In genomic region chr4:155487746-155488145, GRCm38 (mm10) we compare ENCODE assay signal across 12 mouse cellular contexts. TPM values are rescaled to one million over a fixed set of nuclear protein-coding genes. Genes with fewer than 3 reads are reported as not detected.
A peak's percentile ranks its signal among the peaks of the same experiment; 100 is the strongest.
DNase-seq lines count a peak whose midpoint lies in the region; ATAC-seq and TF ChIP-seq lines count a peak whose summit lies in the region.
"Had no signal": no experiment of that assay in that cellular context is flagged by ENCODE, and none has a peak within 500 bp of the region (broad histone marks: within the 10 kb centered on the region; RNA-seq: fewer than 3 reads in every experiment).

No protein-coding gene starts in this region.

- 26% methylated on average over 3 of the region's 3 CpGs for WGBS in heart, adult 2 months
- WGBS in midbrain, embryonic 13.5 days: 51% methylated on average over 3 of the region's 3 CpGs
- 49% methylated on average over 3 of the region's 3 CpGs for WGBS in midbrain, embryonic 11.5 days
- WGBS in limb, embryonic 15.5 days: 31% methylated on average over 3 of the region's 3 CpGs
- WGBS in stomach, postnatal 0 days: 41% methylated on average over 3 of the region's 3 CpGs

- peak in 1 of 2 experiments; percentile 25 for DNase-seq in heart, adult 2 months
- no peak for DNase-seq in heart, postnatal 36 days
- no peak for DNase-seq in midbrain, embryonic 11.5 days (ENCODE audit: low spot score, missing footprints)
- no peak for DNase-seq in stomach, postnatal 0 days (ENCODE audit: low spot score)
- DNase-seq in left cerebral cortex, postnatal 14 days (ENCODE audit: low spot score in 2 of 2): no peak
- DNase-seq in left cerebral cortex, adult 8-10 months (ENCODE audit: low spot score in 2 of 2): no peak
- DNase-seq: gastrocnemius, postnatal 10 days; thymus, postnatal 14 days had no signal

- peaks cover 7% of the 10 kb centered on the region for H3K79me2 ChIP-seq in heart, adult 2 months (replicated peaks; ENCODE audit: control insufficient read depth, insufficient read depth, low read length)

- TF ChIP-seq CTCF in heart, adult 2 months (IDR thresholded peaks at IDR 0.05): no peak
- TF ChIP-seq CTCF in stomach, postnatal 0 days (IDR thresholded peaks at IDR 0.05; ENCODE audit: low read depth): no peak

- no peaks in the 10 kb centered on the region for H3K36me3 ChIP-seq in heart, adult 2 months (ENCODE audit: control insufficient read depth, insufficient read depth, low read length)
- no peaks in the 10 kb centered on the region for H3K36me3 ChIP-seq in midbrain, embryonic 13.5 days
- no peaks in the 10 kb centered on the region for H3K36me3 ChIP-seq in midbrain, embryonic 11.5 days (ENCODE audit: control insufficient read depth, insufficient read depth, low read length)
- no peaks in the 10 kb centered on the region for H3K36me3 ChIP-seq in limb, embryonic 15.5 days
- H3K36me3 ChIP-seq in stomach, postnatal 0 days (ENCODE audit: control insufficient read depth, insufficient read depth, low read length): no peaks in the 10 kb centered on the region

- H3K4me1 ChIP-seq in heart, adult 2 months (ENCODE audit: control insufficient read depth, insufficient read depth, low read length): peaks cover 27% of the 10 kb centered on the region
- H3K4me1 ChIP-seq in midbrain, embryonic 13.5 days (replicated peaks): peaks cover 25% of the 10 kb centered on the region
- H3K4me1 ChIP-seq in midbrain, embryonic 11.5 days (ENCODE audit: control insufficient read depth, insufficient read depth, low read length): peaks cover 7% of the 10 kb centered on the region
- peaks cover 26% of the 10 kb centered on the region for H3K4me1 ChIP-seq in limb, embryonic 15.5 days
- H3K4me1 ChIP-seq in stomach, postnatal 0 days (replicated peaks; ENCODE audit: control insufficient read depth, insufficient read depth): peaks cover 22% of the 10 kb centered on the region

- no peak for TF ChIP-seq EP300 in heart, adult 2 months (IDR thresholded peaks at IDR 0.05; ENCODE audit: insufficient read depth, low read depth, low read length)
- TF ChIP-seq EP300 in stomach, postnatal 0 days (optimal IDR thresholded peaks at IDR 0.05): no peak

- H3K4me3 ChIP-seq in heart, adult 2 months: no peak overlapping the region
- H3K4me3 ChIP-seq in midbrain, embryonic 13.5 days (replicated peaks): no peak overlapping the region
- no peak overlapping the region for H3K4me3 ChIP-seq in midbrain, embryonic 11.5 days (ENCODE audit: low read depth, low read length)
- no peak overlapping the region for H3K4me3 ChIP-seq in limb, embryonic 15.5 days
- H3K4me3 ChIP-seq in stomach, postnatal 0 days (ENCODE audit: low read depth, low read length): no peak overlapping the region

- TF ChIP-seq POLR2A in heart, adult 2 months (IDR thresholded peaks at IDR 0.05; ENCODE audit: insufficient read depth, low read depth, low read length): no peak

- H3K9me3 ChIP-seq in midbrain, embryonic 13.5 days: no peaks in the 10 kb centered on the region
- no peaks in the 10 kb centered on the region for H3K9me3 ChIP-seq in midbrain, embryonic 11.5 days (ENCODE audit: control insufficient read depth, low read length)
- H3K9me3 ChIP-seq in limb, embryonic 15.5 days: no peaks in the 10 kb centered on the region
- H3K9me3 ChIP-seq in stomach, postnatal 0 days (ENCODE audit: control insufficient read depth, low read length): no peaks in the 10 kb centered on the region

- H3K27ac ChIP-seq in heart, adult 2 months: peak overlapping the region; percentile 85
- H3K27ac ChIP-seq in midbrain, embryonic 13.5 days: peak overlapping the region; percentile 40; the same call in 1 of the 2 replicates
- H3K27ac ChIP-seq in midbrain, embryonic 11.5 days (ENCODE audit: low read depth, low read length): no peak overlapping the region
- peak overlapping the region; percentile 80 for H3K27ac ChIP-seq in limb, embryonic 15.5 days
- peak overlapping the region; percentile 94 for H3K27ac ChIP-seq in stomach, postnatal 0 days (replicated peaks)

- no peaks in the 10 kb centered on the region for H3K27me3 ChIP-seq in heart, adult 2 months (ENCODE audit: control insufficient read depth, insufficient read depth, low read length)
- no peaks in the 10 kb centered on the region for H3K27me3 ChIP-seq in midbrain, embryonic 13.5 days
- H3K27me3 ChIP-seq in midbrain, embryonic 11.5 days (ENCODE audit: control insufficient read depth, insufficient read depth, low read length): no peaks in the 10 kb centered on the region; the same call in 1 of the 2 replicates
- H3K27me3 ChIP-seq in limb, embryonic 15.5 days: no peaks in the 10 kb centered on the region
- H3K27me3 ChIP-seq in stomach, postnatal 0 days (ENCODE audit: control insufficient read depth, insufficient read depth, low read length): no peaks in the 10 kb centered on the region

- intact Hi-C loops in heart, adult 2 months (cut with DNase I): loop anchor here (5.0 kb wide), 1 partner anchor 40 kb away; no protein-coding TSS in a partner anchor
- intact Hi-C loops in heart, postnatal 36 days (cut with DNase I): no loop called here
- intact Hi-C loops in left cerebral cortex, postnatal 14 days (cut with DNase I): no loop called here

- H3K9ac ChIP-seq in heart, adult 2 months (ENCODE audit: low read depth, low read length): no peak overlapping the region
- no peak overlapping the region for H3K9ac ChIP-seq in midbrain, embryonic 13.5 days (replicated peaks)
- H3K9ac ChIP-seq in midbrain, embryonic 11.5 days (ENCODE audit: low read length): no peak overlapping the region
- no peak overlapping the region for H3K9ac ChIP-seq in limb, embryonic 15.5 days
- H3K9ac ChIP-seq in stomach, postnatal 0 days (ENCODE audit: low read length): no peak overlapping the region

- no peak overlapping the region for H3K4me2 ChIP-seq in midbrain, embryonic 13.5 days (replicated peaks)
- H3K4me2 ChIP-seq in midbrain, embryonic 11.5 days: no peak overlapping the region
- no peak overlapping the region for H3K4me2 ChIP-seq in limb, embryonic 15.5 days
- no peak overlapping the region for H3K4me2 ChIP-seq in stomach, postnatal 0 days (replicated peaks; ENCODE audit: low read depth)

- ATAC-seq in midbrain, embryonic 13.5 days: no peak
- ATAC-seq in midbrain, embryonic 11.5 days (ENCODE audit: low FRiP score): no peak
- no peak for ATAC-seq in limb, embryonic 15.5 days (ENCODE audit: insufficient number of reproducible peaks, low FRiP score, low TSS enrichment, low read depth)
- ATAC-seq in stomach, postnatal 0 days (ENCODE audit: low FRiP score, low TSS enrichment): no peak
- ATAC-seq: CD4-positive, CD25-positive, alpha-beta regulatory T cell, adult 4 months had no signal

RNA-seq across cellular contexts. Expression of gene Gnb1, which starts 3.4 kb away (rescaled TPM):
- total RNA-seq in heart, adult 2 months (2021): 100 to 1,000 TPM; 147 to 151 TPM
- polyA plus RNA-seq in heart, adult 2 months (2012; rRNA removed): 257 and 332 TPM in 2 replicates
- total RNA-seq in heart, postnatal 36 days (2021): 100 to 1,000 TPM; 176 to 187 TPM
- polyA plus RNA-seq in midbrain, embryonic 13.5 days (2015; fragmentation: Nextera tagmentation; extraction: Ambion mirVana): 1,008 and 1,072 TPM in 2 replicates
- 771 and 811 TPM in 2 replicates for polyA plus RNA-seq in midbrain, embryonic 11.5 days (2014; fragmentation: Nextera tagmentation; extraction: Ambion mirVana)
- 391 and 399 TPM in 2 replicates for polyA plus RNA-seq in limb, embryonic 15.5 days (2015; fragmentation: Nextera tagmentation; extraction: Ambion mirVana)
- polyA plus RNA-seq in stomach, postnatal 0 days (2015; fragmentation: Nextera tagmentation; extraction: Ambion mirVana): 263 and 272 TPM in 2 replicates
- total RNA-seq in left cerebral cortex, postnatal 14 days (2021): 1,000 to 10,000 TPM in 1 of 2 experiments, 100 to 1,000 TPM in 1; 991 to 1,025 TPM
- total RNA-seq in left cerebral cortex, adult 8-10 months (2022): 100 to 1,000 TPM; 790 to 898 (median 858) TPM

RNA-seq across cellular contexts. Expression of gene Tmem52, which starts 18.8 kb away (rescaled TPM):
- 10 to 100 TPM in 1 of 2 experiments, 1 to 10 TPM in 1; 7.0 to 11.2 TPM for total RNA-seq in heart, adult 2 months (2021)
- polyA plus RNA-seq in heart, adult 2 months (2012; rRNA removed): 2.1 and 4.8 TPM in 2 replicates
- total RNA-seq in heart, postnatal 36 days (2021): 1 to 10 TPM; 4.5 to 10.0 TPM
- polyA plus RNA-seq in midbrain, embryonic 13.5 days (2015; fragmentation: Nextera tagmentation; extraction: Ambion mirVana): not detected in 2 replicates
- not detected in 2 replicates for polyA plus RNA-seq in midbrain, embryonic 11.5 days (2014; fragmentation: Nextera tagmentation; extraction: Ambion mirVana)
- 0.79 and 1.1 TPM in 2 replicates for polyA plus RNA-seq in limb, embryonic 15.5 days (2015; fragmentation: Nextera tagmentation; extraction: Ambion mirVana)
- polyA plus RNA-seq in stomach, postnatal 0 days (2015; fragmentation: Nextera tagmentation; extraction: Ambion mirVana): 0.21 TPM in 1 of 2 replicates, not detected in the other
- 1 to 10 TPM; 1.2 to 2.9 TPM for total RNA-seq in left cerebral cortex, postnatal 14 days (2021)
- total RNA-seq in left cerebral cortex, adult 8-10 months (2022): 1 to 10 TPM in 3 of 4 experiments, under 1 TPM in 1; 0.41 to 2.0 (median 1.7) TPM
- total RNA-seq: monocyte, adult 5-6 weeks had no signal
- polyA plus RNA-seq: CD4-positive, CD25-positive, alpha-beta regulatory T cell, adult 4 months had no signal
